Mouse (Mus musculus): ENCODE results near the gene Slc13a4. TPM values are rescaled to one million over a fixed set of nuclear protein-coding genes. Genes with fewer than 3 reads are reported as not detected.

The Slc13a4 gene
- polyA plus RNA-seq (2014; fragmentation: Illumina TruSeq; extraction: RNeasy Lipid Tissue Mini Kit (QIAGEN cat#74804); ENCODE audit: low read depth, low replicate concordance): 0.29 TPM

GRCm38 (mm10) chr6:35308037-35308436 lies at the start of gene Slc13a4:
Gene Slc13a4 (minus strand): TSS chr6:35308131.

GRCm38 (mm10) chr6:35326111-35326515 lies 18.2 kb upstream of the Slc13a4 start, which contains the start of gene Fam180a:
Gene Fam180a (minus strand): TSS chr6:35326141.

Other genes starting within 250 kb of the Slc13a4 start
- 16.2 TPM for gene Cnot4, start 174.4 kb downstream of the Slc13a4 start, polyA plus RNA-seq (2014; fragmentation: Illumina TruSeq; extraction: RNeasy Lipid Tissue Mini Kit (QIAGEN cat#74804); ENCODE audit: low read depth, low replicate concordance)
- 10.0 TPM for gene Nup205, start 130.7 kb downstream of the Slc13a4 start, polyA plus RNA-seq (2014; fragmentation: Illumina TruSeq; extraction: RNeasy Lipid Tissue Mini Kit (QIAGEN cat#74804); ENCODE audit: low read depth, low replicate concordance)
- gene Fam180a, start 18.0 kb upstream of the Slc13a4 start, polyA plus RNA-seq (2014; fragmentation: Illumina TruSeq; extraction: RNeasy Lipid Tissue Mini Kit (QIAGEN cat#74804); ENCODE audit: low read depth, low replicate concordance): 1.2 TPM
- 35.2 TPM for gene Mtpn, start 231.8 kb upstream of the Slc13a4 start, polyA plus RNA-seq (2014; fragmentation: Illumina TruSeq; extraction: RNeasy Lipid Tissue Mini Kit (QIAGEN cat#74804); ENCODE audit: low read depth, low replicate concordance)

All from heart, adult 10 weeks (tissue).